Mouse (Mus musculus): Measurements from ENCODE around the gene Ints13. TPM values are rescaled to one million over a fixed set of nuclear protein-coding genes. Genes with fewer than 3 reads are reported as not detected.

Ints13 gene
- 79.3 and 86.6 TPM in 2 replicates for polyA plus RNA-seq (2014; fragmentation: Nextera tagmentation; extraction: Ambion mirVana)

DNA sequence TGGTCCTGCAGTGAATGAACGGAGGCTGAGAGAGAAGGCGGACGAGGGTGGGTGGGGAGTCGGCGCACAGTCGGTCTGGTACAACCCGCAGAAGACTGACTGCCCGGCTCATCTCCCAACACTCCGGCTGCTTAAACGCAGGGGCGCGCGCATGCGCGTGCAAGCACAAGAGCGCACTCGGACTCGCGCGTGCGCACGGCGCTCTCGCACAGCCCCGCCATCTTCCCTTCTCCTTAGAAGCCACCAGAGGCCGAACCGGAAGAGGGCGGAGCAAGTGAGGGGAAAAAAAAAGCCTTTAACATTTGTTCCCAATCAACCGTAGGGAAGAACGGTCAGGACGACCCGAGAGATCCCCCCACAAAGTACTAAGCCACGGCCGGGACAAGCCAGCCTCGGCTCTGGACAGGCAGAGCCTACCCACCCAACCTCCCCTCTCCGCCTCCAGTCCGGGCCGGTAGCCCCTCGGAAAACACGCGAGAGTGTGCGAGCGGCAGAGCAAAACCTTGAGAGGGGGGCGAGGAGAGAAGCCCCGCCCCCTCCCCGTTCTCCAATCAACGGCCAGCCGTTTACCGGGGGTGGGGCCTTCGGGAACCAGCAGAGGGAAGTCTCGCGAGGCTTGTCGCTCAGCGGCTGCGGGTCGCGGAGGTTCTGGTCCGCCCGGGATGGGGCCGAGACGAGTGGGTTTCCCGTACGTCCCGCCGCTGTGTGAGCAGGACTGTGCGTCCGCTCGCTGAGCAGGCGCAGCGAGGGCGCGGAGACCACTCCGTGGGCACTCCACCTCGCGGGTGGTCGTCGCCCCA lies at the start of gene Ints13:
Ints13 (minus strand) TSS at position 526 of the 800 bp plus-strand sequence.
- H3K4me3 ChIP-seq (ENCODE audit: low read depth, low read length), result peak within 1 kb of the TSS; percentile 96
- under 1% methylated on average over 77 of the region's 77 CpGs for WGBS
- ATAC-seq (ENCODE audit: insufficient read depth, low FRiP score, low TSS enrichment), result peak; percentile 96
- H3K9me3 ChIP-seq (ENCODE audit: control insufficient read depth, low read length), result no peaks in the 10 kb centered on the region
- no peaks in the 10 kb centered on the region for H3K27me3 ChIP-seq (ENCODE audit: control insufficient read depth, insufficient read depth, low read length)
- H3K4me1 ChIP-seq (ENCODE audit: control insufficient read depth, insufficient read depth, low read length), result peaks cover 3% of the 10 kb centered on the region
- peak within 1 kb of the TSS; percentile 93 for H3K27ac ChIP-seq (ENCODE audit: low read depth, low read length)
- H3K36me3 ChIP-seq (ENCODE audit: control insufficient read depth, insufficient read depth, low read length), result no peaks in the 10 kb centered on the region
- H3K9ac ChIP-seq (ENCODE audit: low read length), result peak within 1 kb of the TSS; percentile 85
- peak within 1 kb of the TSS; percentile 61 for H3K4me2 ChIP-seq (ENCODE audit: low read depth)
- DNase-seq (ENCODE audit: low spot score), result peak; percentile 99

GRCm38 (mm10) chr6:146616670-146617069 lies 39.0 kb upstream of the Ints13 start:
- Histone ChIP-seq H3K27ac (ENCODE audit: low read depth, low read length) (no peak overlapping the region), H3K4me3 (ENCODE audit: low read depth, low read length) (no peak overlapping the region), H3K4me2 (ENCODE audit: low read depth) (no peak overlapping the region), H3K27me3 (ENCODE audit: control insufficient read depth, insufficient read depth, low read length) (no peaks in the 10 kb centered on the region), H3K36me3 (ENCODE audit: control insufficient read depth, insufficient read depth, low read length) (peaks cover 6% of the 10 kb centered on the region), H3K9ac (ENCODE audit: low read length) (no peak overlapping the region), H3K9me3 (ENCODE audit: control insufficient read depth, low read length) (no peaks in the 10 kb centered on the region), H3K4me1 (ENCODE audit: control insufficient read depth, insufficient read depth, low read length) (no peaks in the 10 kb centered on the region)
- WGBS, result 91% methylated on average over 2 of the region's 2 CpGs
- DNase-seq (ENCODE audit: low spot score) (no peak), ATAC-seq (ENCODE audit: insufficient read depth, low FRiP score, low TSS enrichment) (no peak)

GRCm38 (mm10) chr6:146615891-146616290 lies 38.3 kb upstream of the Ints13 start:
- no peaks in the 10 kb centered on the region for H3K27me3 ChIP-seq (ENCODE audit: control insufficient read depth, insufficient read depth, low read length)
- no peaks in the 10 kb centered on the region for H3K4me1 ChIP-seq (ENCODE audit: control insufficient read depth, insufficient read depth, low read length)
- 93% methylated on average over 8 of the region's 8 CpGs for WGBS

GRCm38 (mm10) chr6:146614541-146614940 lies 36.9 kb upstream of the Ints13 start:
- Histone ChIP-seq H3K27ac (ENCODE audit: low read depth, low read length) (no peak overlapping the region), H3K27me3 (ENCODE audit: control insufficient read depth, insufficient read depth, low read length) (no peaks in the 10 kb centered on the region), H3K9me3 (ENCODE audit: control insufficient read depth, low read length) (no peaks in the 10 kb centered on the region), H3K36me3 (ENCODE audit: control insufficient read depth, insufficient read depth, low read length) (peaks cover 6% of the 10 kb centered on the region), H3K4me1 (ENCODE audit: control insufficient read depth, insufficient read depth, low read length) (no peaks in the 10 kb centered on the region), H3K9ac (ENCODE audit: low read length) (no peak overlapping the region), H3K4me3 (ENCODE audit: low read depth, low read length) (no peak overlapping the region), H3K4me2 (ENCODE audit: low read depth) (no peak overlapping the region)
- 93% methylated on average over 5 of the region's 5 CpGs for WGBS
- ATAC-seq (ENCODE audit: insufficient read depth, low FRiP score, low TSS enrichment), result no peak
- DNase-seq (ENCODE audit: low spot score), result no peak

More at GRCm38 (mm10) chr6:146615891-146616290, 38.3 kb upstream of the Ints13 start:
- DNase-seq (ENCODE audit: low spot score) (no peak), ATAC-seq (ENCODE audit: insufficient read depth, low FRiP score, low TSS enrichment) (no peak)
- Histone ChIP-seq H3K27ac (ENCODE audit: low read depth, low read length) (no peak overlapping the region), H3K4me3 (ENCODE audit: low read depth, low read length) (no peak overlapping the region), H3K9me3 (ENCODE audit: control insufficient read depth, low read length) (no peaks in the 10 kb centered on the region), H3K36me3 (ENCODE audit: control insufficient read depth, insufficient read depth, low read length) (peaks cover 6% of the 10 kb centered on the region), H3K4me2 (ENCODE audit: low read depth) (no peak overlapping the region), H3K9ac (ENCODE audit: low read length) (no peak overlapping the region)

GRCm38 (mm10) chr6:146613907-146614306 lies 36.3 kb upstream of the Ints13 start:
- Histone ChIP-seq H3K9me3 (ENCODE audit: control insufficient read depth, low read length) (no peaks in the 10 kb centered on the region), H3K27me3 (ENCODE audit: control insufficient read depth, insufficient read depth, low read length) (no peaks in the 10 kb centered on the region), H3K36me3 (ENCODE audit: control insufficient read depth, insufficient read depth, low read length) (peaks cover 7% of the 10 kb centered on the region), H3K4me3 (ENCODE audit: low read depth, low read length) (no peak overlapping the region), H3K4me1 (ENCODE audit: control insufficient read depth, insufficient read depth, low read length) (no peaks in the 10 kb centered on the region), H3K9ac (ENCODE audit: low read length) (no peak overlapping the region), H3K4me2 (ENCODE audit: low read depth) (no peak overlapping the region), H3K27ac (ENCODE audit: low read depth, low read length) (no peak overlapping the region)
- ATAC-seq (ENCODE audit: insufficient read depth, low FRiP score, low TSS enrichment), result no peak
- DNase-seq (ENCODE audit: low spot score), result no peak
- 95% methylated on average over 5 of the region's 5 CpGs for WGBS

DNA sequence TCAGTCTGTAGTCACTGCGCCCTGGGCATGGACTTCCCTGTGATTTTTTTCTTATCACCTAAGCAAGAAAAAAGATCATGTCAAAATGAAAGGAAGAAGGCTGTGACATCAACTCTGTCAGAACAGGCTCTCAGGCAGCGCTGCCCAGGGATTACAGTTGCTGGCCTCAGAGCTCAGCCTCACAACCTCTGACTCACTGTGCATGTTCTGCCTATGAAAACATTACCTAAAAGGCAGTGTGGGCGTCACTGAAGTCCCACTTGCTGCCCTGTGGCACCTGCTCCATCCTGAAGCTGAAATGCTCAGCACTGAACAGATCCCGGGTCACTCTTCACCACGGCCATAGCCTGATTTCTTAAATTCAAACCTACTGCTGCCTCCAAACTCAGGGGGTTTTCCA lies 35.1 kb upstream of the Ints13 start:
- H3K4me3 ChIP-seq (ENCODE audit: low read depth, low read length), result no peak overlapping the region
- 92% methylated on average over 5 of the region's 5 CpGs for WGBS
- ATAC-seq (ENCODE audit: insufficient read depth, low FRiP score, low TSS enrichment), result no peak
- no peak overlapping the region for H3K4me2 ChIP-seq (ENCODE audit: low read depth)
- H3K4me1 ChIP-seq (ENCODE audit: control insufficient read depth, insufficient read depth, low read length), result no peaks in the 10 kb centered on the region
- H3K36me3 ChIP-seq (ENCODE audit: control insufficient read depth, insufficient read depth, low read length), result peaks cover 5% of the 10 kb centered on the region
- no peaks in the 10 kb centered on the region for H3K27me3 ChIP-seq (ENCODE audit: control insufficient read depth, insufficient read depth, low read length)
- no peak for DNase-seq (ENCODE audit: low spot score)
- no peaks in the 10 kb centered on the region for H3K9me3 ChIP-seq (ENCODE audit: control insufficient read depth, low read length)
- no peak overlapping the region for H3K9ac ChIP-seq (ENCODE audit: low read length)
- no peak overlapping the region for H3K27ac ChIP-seq (ENCODE audit: low read depth, low read length)

- H3K4me2 ChIP-seq (ENCODE audit: low read depth), result no peak overlapping the region
Measured at GRCm38 (mm10) chr6:146611897-146612296, 34.3 kb upstream of the Ints13 start.

GRCm38 (mm10) chr6:146611385-146611784 lies 33.8 kb upstream of the Ints13 start:
- H3K9ac ChIP-seq (ENCODE audit: low read length), result no peak overlapping the region
- H3K36me3 ChIP-seq (ENCODE audit: control insufficient read depth, insufficient read depth, low read length), result peaks cover 5% of the 10 kb centered on the region
- ATAC-seq (ENCODE audit: insufficient read depth, low FRiP score, low TSS enrichment) (no peak), DNase-seq (ENCODE audit: low spot score) (no peak)
- no peaks in the 10 kb centered on the region for H3K4me1 ChIP-seq (ENCODE audit: control insufficient read depth, insufficient read depth, low read length)
- no peak overlapping the region for H3K27ac ChIP-seq (ENCODE audit: low read depth, low read length)
- no peak overlapping the region for H3K4me2 ChIP-seq (ENCODE audit: low read depth)
- H3K27me3 ChIP-seq (ENCODE audit: control insufficient read depth, insufficient read depth, low read length), result no peaks in the 10 kb centered on the region
- no peak overlapping the region for H3K4me3 ChIP-seq (ENCODE audit: low read depth, low read length)
- 91% methylated on average over 6 of the region's 6 CpGs for WGBS
- H3K9me3 ChIP-seq (ENCODE audit: control insufficient read depth, low read length), result no peaks in the 10 kb centered on the region

More at GRCm38 (mm10) chr6:146611897-146612296, 34.3 kb upstream of the Ints13 start:
- Histone ChIP-seq H3K4me3 (ENCODE audit: low read depth, low read length) (no peak overlapping the region), H3K9ac (ENCODE audit: low read length) (no peak overlapping the region), H3K27me3 (ENCODE audit: control insufficient read depth, insufficient read depth, low read length) (no peaks in the 10 kb centered on the region), H3K4me1 (ENCODE audit: control insufficient read depth, insufficient read depth, low read length) (no peaks in the 10 kb centered on the region), H3K9me3 (ENCODE audit: control insufficient read depth, low read length) (no peaks in the 10 kb centered on the region), H3K36me3 (ENCODE audit: control insufficient read depth, insufficient read depth, low read length) (peaks cover 5% of the 10 kb centered on the region), H3K27ac (ENCODE audit: low read depth, low read length) (no peak overlapping the region)
- ATAC-seq (ENCODE audit: insufficient read depth, low FRiP score, low TSS enrichment) (no peak), DNase-seq (ENCODE audit: low spot score) (no peak)
- WGBS, result 91% methylated on average over 7 of the region's 7 CpGs

DNA sequence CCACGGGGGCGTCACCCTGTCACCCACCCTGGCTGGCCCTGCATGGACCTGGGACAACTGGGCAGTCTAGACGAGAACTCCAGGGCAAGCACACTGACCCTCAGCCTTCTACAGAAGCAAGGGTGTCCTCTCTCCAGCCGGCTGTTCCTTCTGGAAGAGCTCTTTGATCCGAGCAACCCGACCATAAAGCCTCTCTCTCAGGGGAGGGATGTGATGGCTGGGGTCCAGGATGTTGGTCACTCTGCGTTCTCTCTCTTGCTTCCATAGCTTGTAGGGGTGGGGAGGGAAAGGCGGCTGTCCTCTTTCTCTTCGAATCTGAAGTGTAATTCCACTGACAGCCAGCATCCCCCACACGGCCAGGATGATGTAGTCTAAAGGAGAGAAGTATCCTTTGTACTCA lies 26.0 kb upstream of the Ints13 start:
- Histone ChIP-seq H3K9ac (ENCODE audit: low read length) (no peak overlapping the region), H3K9me3 (ENCODE audit: control insufficient read depth, low read length) (no peaks in the 10 kb centered on the region), H3K4me3 (ENCODE audit: low read depth, low read length) (no peak overlapping the region), H3K27ac (ENCODE audit: low read depth, low read length) (no peak overlapping the region), H3K4me2 (ENCODE audit: low read depth) (no peak overlapping the region), H3K4me1 (ENCODE audit: control insufficient read depth, insufficient read depth, low read length) (no peaks in the 10 kb centered on the region), H3K36me3 (ENCODE audit: control insufficient read depth, insufficient read depth, low read length) (peaks cover 9% of the 10 kb centered on the region; the same call in 1 of the 2 replicates), H3K27me3 (ENCODE audit: control insufficient read depth, insufficient read depth, low read length) (no peaks in the 10 kb centered on the region)
- DNase-seq (ENCODE audit: low spot score) (no peak), ATAC-seq (ENCODE audit: insufficient read depth, low FRiP score, low TSS enrichment) (no peak)
- 85% methylated on average over 10 of the region's 10 CpGs for WGBS

All from neural tube, embryonic 11.5 days (tissue).